Mouse (Mus musculus) megakaryocyte, adult 5-6 weeks (primary cell): ENCODE measurements at regions not wholly inside any gene's neighbourhood (a gene's known extent, or its start where the extent isn't known, plus 50 kb on each side); places are given as distances from the start of the nearest gene placed in this dataset.

ENCODE experiments used
- ATAC-seq: 2 replicates; pipeline ENCODE4 v1.8.0; 2016; ENCODE audit warnings: mild to moderate bottlenecking, inconsistent platforms; ENCODE audit not compliant: poor library complexity, severe bottlenecking

GRCm38 (mm10) chr4:32176449-32177135, 62.0 kb upstream of the Bach2 start:
- no peak for ATAC-seq

- ATAC-seq: peak; percentile 23; the same call in 1 of the 2 replicates
Observed at GRCm38 (mm10) chr4:32177933-32178639, 60.5 kb upstream of the Bach2 start.

GRCm38 (mm10) chr4:32179707-32180241, 58.8 kb upstream of the Bach2 start:
- ATAC-seq: peak; percentile 91

GRCm38 (mm10) chr4:32183791-32184190, 54.8 kb upstream of the Bach2 start:
- no peak for ATAC-seq

- ATAC-seq: no peak
Observed at GRCm38 (mm10) chr4:32185986-32186385, 52.6 kb upstream of the Bach2 start.

- ATAC-seq: peak; percentile 65
Observed at GRCm38 (mm10) chr4:32187154-32187553, 51.5 kb upstream of the Bach2 start.

- no peak for ATAC-seq
Observed at GRCm38 (mm10) chr4:32188076-32188475, 50.5 kb upstream of the Bach2 start.

- no peak for ATAC-seq
Observed at GRCm38 (mm10) chr4:32188752-32189415, 49.7 kb upstream of the Bach2 start.
